Mouse (Mus musculus) megakaryocyte, embryonic 14.5 days (primary cell): ENCODE measurements around the gene Nmnat3.

Experiments
- FLI1 ChIP-seq: IDR thresholded peaks from 2 replicates; pipeline ENCODE4 v1.6.1; 2012; ENCODE audit warnings: low read length, inconsistent platforms, mixed read lengths
- GATA1 ChIP-seq: IDR thresholded peaks from 3 replicates; pipeline ENCODE4 v1.6.1; 2012; ENCODE audit warnings: mixed read lengths, low read length, inconsistent platforms, borderline replicate concordance

- TF ChIP-seq GATA1 = no peak
- no peak for TF ChIP-seq FLI1
Measured at GRCm38 (mm10) chr9:98337881-98338769, 50.9 kb downstream of the Nmnat3 start.
